Mouse (Mus musculus): ENCODE data around the gene Armh1. TPM values are rescaled to one million over a fixed set of nuclear protein-coding genes. Genes with fewer than 3 reads are reported as not detected.
A peak's percentile ranks its signal among the peaks of the same experiment; 100 is the strongest.
"Not testable (repeated sequence)": the region's sequence is repeated elsewhere in the genome, so short reads cannot be mapped to it uniquely, and the experiment has no call there.

The Armh1 gene
- total and polyA plus RNA-seq, 3 experiments: 2.2 to 6.7 (median 2.8) TPM

DNA sequence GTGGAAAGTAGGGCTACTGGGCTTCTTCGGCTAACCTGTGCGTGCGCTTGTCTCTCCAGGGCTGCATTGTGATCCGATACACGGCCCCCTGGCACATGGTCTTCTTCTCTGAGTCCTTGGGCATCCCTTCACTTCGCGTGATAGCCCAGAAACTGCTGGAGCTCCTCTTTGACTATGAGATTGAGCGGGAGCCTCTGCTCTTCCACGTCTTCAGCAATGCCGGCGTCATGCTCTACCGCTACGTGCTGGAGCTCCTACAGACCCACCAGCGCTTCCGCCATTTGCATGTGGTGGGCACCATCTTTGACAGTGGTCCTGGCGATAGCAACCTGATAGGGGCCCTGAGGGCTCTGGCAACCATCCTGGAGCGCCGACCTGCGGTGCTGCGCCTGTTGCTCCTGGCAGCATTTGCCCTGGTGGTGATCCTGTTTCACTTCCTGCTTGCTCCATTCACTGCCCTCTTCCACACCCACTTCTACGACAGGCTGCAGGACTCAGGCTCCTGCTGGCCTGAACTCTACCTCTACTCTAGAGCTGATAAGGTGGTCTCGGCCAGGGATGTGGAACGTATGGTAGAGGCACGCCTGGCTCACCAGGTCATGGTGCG is 16.0 kb upstream of the Armh1 start:
- DNase-seq: no peak

DNA sequence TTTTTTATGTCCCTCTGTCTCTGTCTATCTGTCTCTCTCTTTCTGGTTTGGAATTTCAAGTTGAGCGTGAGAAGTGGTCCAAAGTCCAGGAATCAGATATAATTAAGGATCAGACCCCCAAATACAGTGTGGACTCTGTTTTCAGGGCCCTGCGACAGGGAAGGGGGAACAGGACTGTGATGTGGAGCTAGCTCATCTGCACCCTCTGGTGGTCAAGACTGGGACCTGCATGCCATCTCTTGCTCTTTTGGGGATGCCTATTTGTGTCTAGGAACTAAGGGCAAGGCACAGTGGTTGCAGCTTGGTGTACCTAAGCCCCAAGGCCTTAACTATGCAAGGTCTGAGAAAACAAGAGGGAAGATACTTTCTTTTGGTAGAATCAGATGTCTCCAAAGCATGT is 15.4 kb upstream of the Armh1 start:
- peak; percentile 78 for DNase-seq

GRCm38 (mm10) chr4:117262987-117263386 is 11.1 kb upstream of the Armh1 start:
- DNase-seq: no peak

GRCm38 (mm10) chr4:117262101-117262913 is 10.4 kb upstream of the Armh1 start:
- DNase-seq: peak; percentile 82

DNA sequence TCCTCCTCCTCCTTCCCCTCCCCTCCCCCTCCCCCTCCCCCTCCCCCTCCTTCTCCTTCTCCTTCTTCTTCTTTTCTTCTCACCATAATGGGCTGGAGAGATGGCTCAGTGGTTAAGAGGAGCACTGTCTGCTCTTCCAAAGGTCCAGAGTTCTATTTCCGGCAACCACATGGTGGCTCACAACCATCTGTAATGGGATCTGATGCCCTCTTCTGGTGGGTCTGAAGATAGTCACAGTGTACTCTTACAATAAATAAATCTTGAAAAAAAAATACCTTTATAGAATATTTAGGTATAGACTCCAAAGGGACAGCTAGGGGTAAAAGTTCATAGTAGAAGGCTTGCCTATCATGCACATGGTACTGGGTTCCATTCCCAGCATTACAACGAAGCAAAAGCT is 9.3 kb upstream of the Armh1 start:
- no peak for DNase-seq

GRCm38 (mm10) chr4:117259909-117260308 is 8.0 kb upstream of the Armh1 start:
- DNase-seq: not testable (repeated sequence)

DNA sequence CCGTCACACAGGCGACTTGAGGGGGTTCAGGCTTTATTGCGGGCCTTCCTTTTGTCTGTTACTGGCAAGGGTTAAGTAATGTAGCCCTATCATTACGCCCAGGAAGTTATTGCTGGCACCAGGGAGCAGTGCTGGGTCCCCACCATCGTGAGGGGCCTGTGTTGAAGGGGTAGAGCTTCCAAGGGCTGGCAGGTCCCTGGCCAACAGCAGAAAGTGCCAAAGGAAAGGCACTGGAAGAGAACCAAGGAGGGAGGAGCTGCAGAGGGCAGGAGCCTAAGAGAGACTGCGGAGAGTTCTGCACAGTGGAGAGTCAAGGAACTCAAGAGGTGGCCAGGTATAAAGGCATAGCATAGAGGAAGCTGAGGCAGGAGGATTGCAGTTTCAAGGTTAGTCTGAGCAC is 2.7 kb upstream of the Armh1 start:
- peak; percentile 68 for DNase-seq

- DNase-seq: no peak
These were observed 2.2 kb upstream of the Armh1 start for GRCm38 (mm10) chr4:117254017-117254627.

GRCm38 (mm10) chr4:117253218-117254016 is 1.5 kb upstream of the Armh1 start:
- peak; percentile 73 for DNase-seq

DNA sequence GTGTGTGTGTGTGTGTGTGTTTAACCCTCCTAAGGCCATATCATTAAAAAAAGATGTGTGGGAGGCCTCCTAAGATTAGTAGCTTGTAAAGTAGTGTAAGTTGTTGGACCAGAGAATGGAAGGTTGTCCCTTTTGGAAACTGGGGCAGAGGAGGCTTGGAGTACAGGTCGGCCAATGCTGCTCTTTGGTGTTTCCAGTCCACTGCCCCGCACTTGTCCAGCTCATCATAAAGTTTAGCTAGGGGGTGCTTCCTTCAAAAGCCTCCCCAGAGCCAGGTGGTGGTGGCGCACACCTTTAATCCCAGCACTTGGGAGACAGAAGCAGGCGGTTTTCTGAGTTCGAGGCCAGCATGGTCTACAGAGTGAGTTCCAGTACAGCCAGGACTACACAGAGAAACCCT is 830 bp upstream of the Armh1 start:
- DNase-seq: no peak

DNA sequence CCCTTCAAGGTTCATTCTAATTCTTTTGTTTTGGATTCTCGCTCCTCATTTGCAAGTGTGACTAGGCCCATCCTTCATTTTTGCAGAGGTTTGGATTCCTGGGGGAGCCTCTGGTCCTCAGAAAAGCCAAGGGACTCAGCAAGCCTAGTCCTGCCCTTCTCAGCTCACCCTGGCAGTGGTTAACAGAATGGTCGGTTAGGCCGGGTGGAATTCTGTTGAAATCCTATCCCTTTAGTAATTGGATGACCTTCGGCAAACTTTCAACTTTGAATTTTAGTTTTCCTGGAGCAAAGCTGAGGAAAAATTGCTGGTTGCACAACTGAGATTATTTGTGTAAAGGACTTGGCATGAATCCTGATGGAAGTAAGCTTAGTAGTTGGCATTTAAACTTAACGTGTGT is 426 bp upstream of the Armh1 start:
- peak; percentile 80 for DNase-seq

- DNase-seq: no peak
These were observed 943 bp downstream of the Armh1 start for GRCm38 (mm10) chr4:117250982-117251381.

DNA sequence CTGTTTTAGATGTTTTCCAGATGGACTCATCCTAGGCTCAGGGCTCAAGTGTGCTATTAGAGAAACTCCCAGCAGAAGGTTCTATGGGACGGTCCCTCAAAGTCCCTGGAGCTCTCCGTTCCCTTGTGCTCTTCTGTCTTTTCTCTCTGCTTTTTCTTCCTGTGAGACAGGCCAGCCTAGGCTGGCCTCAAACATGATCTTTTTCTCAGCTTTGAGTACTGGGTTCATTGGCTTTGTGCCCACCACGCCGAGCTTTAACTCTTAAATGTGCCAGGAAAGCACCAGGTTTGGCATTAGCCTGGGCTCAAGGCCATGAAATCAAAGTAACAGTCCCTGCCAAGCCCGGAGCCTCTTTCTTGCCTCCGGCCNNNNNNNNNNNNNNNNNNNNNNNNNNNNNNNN is 11.1 kb downstream of the Armh1 start:
- peak; percentile 73 for DNase-seq

GRCm38 (mm10) chr4:117239153-117239552 is 12.8 kb downstream of the Armh1 start:
- no peak for DNase-seq

DNA sequence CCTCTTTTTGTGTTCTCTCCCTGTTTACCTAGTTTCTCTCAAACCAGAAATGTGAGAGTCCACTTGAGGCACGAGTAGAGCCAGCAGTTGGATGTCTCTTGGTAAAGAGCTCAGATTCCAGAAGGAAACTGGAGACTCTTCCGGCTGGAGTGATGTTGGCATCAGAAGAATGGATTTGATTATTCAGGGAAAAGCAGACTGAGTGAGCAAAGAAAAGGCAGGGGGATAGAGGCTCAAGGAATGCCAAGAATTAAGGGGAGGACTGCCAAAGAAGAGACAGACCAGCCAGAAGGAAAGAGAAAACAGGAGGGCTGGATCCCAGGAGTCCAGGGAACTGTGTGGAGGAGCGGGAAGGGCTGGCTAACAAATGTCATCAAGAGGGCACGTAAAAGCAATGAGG is 16.1 kb downstream of the Armh1 start:
- DNase-seq: no peak

DNA sequence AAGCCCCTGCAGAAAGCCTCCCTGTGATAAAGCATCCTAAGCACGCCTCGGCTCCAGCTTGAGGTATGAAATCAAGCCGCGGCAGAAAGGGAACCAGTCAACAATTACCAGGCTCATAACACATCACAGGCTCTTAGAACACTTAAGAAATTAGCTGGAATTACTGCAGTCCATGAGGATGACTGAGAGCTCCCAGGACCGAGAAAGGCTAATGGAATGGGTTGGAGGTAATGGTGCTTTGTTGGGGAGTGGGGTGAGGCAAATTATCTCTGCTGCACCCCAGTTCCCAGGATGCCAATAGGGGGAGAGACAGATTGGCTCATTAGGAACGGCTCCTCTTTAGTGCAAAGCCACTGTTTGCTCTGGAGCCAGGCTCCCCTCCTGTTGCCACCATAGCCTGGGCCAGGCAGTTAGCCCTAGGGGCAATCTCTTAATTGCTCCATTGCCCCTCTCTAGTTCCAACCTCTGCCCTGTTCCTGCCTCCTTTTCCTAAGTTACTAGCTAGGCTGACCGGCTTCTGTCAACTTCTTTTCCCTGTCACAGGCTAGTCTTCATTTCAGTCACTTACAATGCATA is 17.7 kb downstream of the Armh1 start:
- no peak for DNase-seq

GRCm38 (mm10) chr4:117231208-117231607 is 20.7 kb downstream of the Armh1 start:
- peak; percentile 50 for DNase-seq

- DNase-seq: no peak
These were observed 21.6 kb downstream of the Armh1 start for GRCm38 (mm10) chr4:117230331-117230730.

DNA sequence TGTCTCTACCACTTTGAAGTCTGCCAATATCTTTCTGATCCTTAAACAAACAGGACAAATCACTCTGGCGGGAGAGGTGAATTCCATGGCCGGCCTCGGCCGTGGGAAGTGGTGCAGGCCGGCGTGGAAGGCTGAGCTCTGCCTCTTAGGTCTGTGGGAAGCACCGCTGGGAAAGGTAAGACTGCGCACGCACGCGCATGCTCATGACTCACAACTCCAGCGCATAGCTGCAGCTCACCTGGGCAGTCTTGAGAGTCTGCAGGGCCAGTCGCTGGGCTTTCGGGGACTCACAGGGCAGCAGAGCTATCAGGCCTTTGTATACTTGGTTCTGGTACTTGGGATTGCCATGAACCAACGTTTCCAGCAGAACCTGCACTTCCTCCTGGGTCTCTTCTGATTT is 22.3 kb downstream of the Armh1 start:
- DNase-seq: no peak

- DNase-seq: no peak
These were observed 26.7 kb downstream of the Armh1 start for GRCm38 (mm10) chr4:117225250-117225649.

DNA sequence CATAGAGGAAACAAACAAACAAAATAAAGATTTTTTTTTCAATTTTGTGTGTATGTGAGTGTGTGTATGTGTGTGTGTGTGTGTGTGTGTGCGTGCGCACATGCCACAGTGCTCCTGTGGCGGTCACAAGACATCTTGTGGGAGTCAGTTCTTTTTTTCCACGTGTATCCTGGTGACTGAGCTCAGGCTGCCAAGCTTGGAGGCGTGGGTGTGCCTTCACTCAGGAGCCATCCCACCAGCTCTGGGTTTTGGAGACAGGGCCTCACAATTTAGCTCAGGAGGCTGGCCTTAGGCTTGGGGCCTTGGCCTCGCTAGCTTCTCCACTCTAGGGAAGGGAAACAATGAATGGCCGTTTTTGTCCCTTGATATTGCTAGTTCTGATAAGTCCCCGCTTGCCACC is 27.8 kb downstream of the Armh1 start:
- DNase-seq: no peak

GRCm38 (mm10) chr4:117223001-117223400 is 28.9 kb downstream of the Armh1 start:
- DNase-seq: no peak
